ENCODE assay signal across 8 mouse cellular contexts in genomic region chr2:167777331-167778085, GRCm38 (mm10).
DNase-seq lines count a peak whose midpoint lies in the region; ATAC-seq and TF ChIP-seq lines count a peak whose summit lies in the region.

No protein-coding gene starts in this region.

- H3K27me3 ChIP-seq in forebrain, embryonic 14.5 days (replicated peaks; ENCODE audit: control insufficient read depth, insufficient read depth, low read length), result no peaks in the 10 kb centered on the region

- peaks cover 7% of the 10 kb centered on the region for H3K4me1 ChIP-seq in forebrain, embryonic 14.5 days (ENCODE audit: control insufficient read depth, insufficient read depth, low read length)

- no peak overlapping the region for H3K27ac ChIP-seq in forebrain, embryonic 14.5 days (ENCODE audit: low read depth, low read length)
- peak overlapping the region; percentile 79 for H3K27ac ChIP-seq in layer of hippocampus, adult 2 months

- peak overlapping the region; percentile 61 for H3K9ac ChIP-seq in forebrain, embryonic 14.5 days (ENCODE audit: low read length)

- H3K4me2 ChIP-seq in forebrain, embryonic 14.5 days (ENCODE audit: low read length), result peak overlapping the region; percentile 89

- intact Hi-C loops in heart, postnatal 36 days (cut with DNase I), result loop anchor here (2.0 to 5.0 kb wide), 4 partner anchors 57 to 115 kb away; partner anchors contain the start of genes Cebpb and Tmem189

- no peaks in the 10 kb centered on the region for H3K36me3 ChIP-seq in forebrain, embryonic 14.5 days (ENCODE audit: control insufficient read depth, insufficient read depth, low read length)

- 1% methylated on average over 33 of the region's 33 CpGs for WGBS in forebrain, embryonic 14.5 days

- peak; percentile 83 for DNase-seq in adrenal gland, adult 8-10 months
- DNase-seq in forebrain, embryonic 14.5 days (ENCODE audit: low spot score), result peak; percentile 72
- peak; percentile 85 to 93 for DNase-seq in heart, postnatal 36 days
- peak in 1 of 2 experiments; percentile 46 for DNase-seq in layer of hippocampus, adult 2 months (ENCODE audit: low spot score in 2 of 2)
- peak; percentile 92 for DNase-seq in lung, postnatal 36 days
- DNase-seq in ovary, postnatal 36 days (ENCODE audit: low spot score), result peak; percentile 78
- DNase-seq in thymus, postnatal 4 days, result peak; percentile 68

- ATAC-seq in CD4-positive, CD25-positive, alpha-beta regulatory T cell, adult 4 months, result peak; percentile 83
- peak; percentile 86 for ATAC-seq in forebrain, embryonic 14.5 days

- no peak for TF ChIP-seq CTCF in layer of hippocampus, adult 2 months (conservative IDR thresholded peaks at IDR 0.05)

- H3K9me3 ChIP-seq in forebrain, embryonic 14.5 days (replicated peaks; ENCODE audit: control insufficient read depth, low read length), result no peaks in the 10 kb centered on the region

- peak overlapping the region; percentile 48 for H3K4me3 ChIP-seq in forebrain, embryonic 14.5 days (ENCODE audit: low read depth, low read length)
- peak overlapping the region; percentile 55 for H3K4me3 ChIP-seq in layer of hippocampus, adult 2 months
